ENCODE assay signal across 16 mouse cellular contexts in the genomic region with DNA sequence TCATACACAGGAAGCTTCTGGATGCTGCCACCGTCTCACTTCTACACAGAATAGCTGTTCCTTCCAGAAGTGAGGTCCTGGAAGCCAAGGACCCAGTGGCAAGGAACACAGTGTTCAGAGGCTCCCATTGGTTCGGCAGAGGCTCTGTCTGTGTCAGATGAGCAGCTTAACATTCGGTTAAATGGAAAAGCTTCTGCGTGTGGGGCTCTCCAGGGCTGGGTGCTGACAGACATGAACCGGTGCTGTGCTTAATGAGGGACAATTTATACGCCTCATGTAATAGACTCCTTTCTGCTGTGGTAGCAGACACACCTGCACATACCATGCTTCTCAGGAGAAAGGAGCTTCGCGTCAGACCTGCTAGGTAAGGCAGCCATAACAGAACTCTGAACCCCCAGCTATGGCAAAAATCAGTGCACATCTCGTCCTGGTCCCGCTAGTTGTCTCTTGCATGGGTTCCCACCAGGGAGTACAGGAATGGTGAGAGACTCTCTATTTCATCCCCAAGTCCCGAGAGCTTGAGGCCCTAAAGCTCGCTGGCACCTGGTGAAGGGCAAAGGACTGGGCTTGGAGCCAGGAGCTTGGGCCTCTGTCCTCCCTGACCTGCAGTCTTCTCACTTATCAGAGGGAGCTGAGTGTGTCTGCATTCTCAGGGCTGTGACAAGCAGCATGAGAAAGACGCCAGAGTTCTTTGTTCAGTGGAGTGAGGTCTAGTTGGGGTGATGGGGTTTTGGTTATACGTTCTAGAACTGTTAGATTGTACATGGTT.
A peak's percentile ranks its signal among the peaks of the same experiment; 100 is the strongest.
DNase-seq lines count a peak whose midpoint lies in the region; ATAC-seq and TF ChIP-seq lines count a peak whose summit lies in the region.
"Had no signal": no experiment of that assay in that cellular context is flagged by ENCODE, and none has a peak within 500 bp of the region (broad histone marks: within the 10 kb centered on the region; RNA-seq: fewer than 3 reads in every experiment).

No protein-coding gene starts in this region.

- WGBS in heart, postnatal 0 days: 38% methylated on average over 14 of the region's 14 CpGs
- 83% methylated on average over 14 of the region's 14 CpGs for WGBS in intestine, embryonic 16.5 days
- WGBS in intestine, embryonic 15.5 days: 84% methylated on average over 14 of the region's 14 CpGs

- H3K4me3 ChIP-seq in heart, postnatal 0 days (ENCODE audit: low read depth, low read length): no peak overlapping the region
- no peak overlapping the region for H3K4me3 ChIP-seq in intestine, embryonic 16.5 days (ENCODE audit: low read length)
- H3K4me3 ChIP-seq in intestine, embryonic 15.5 days (replicated peaks): no peak overlapping the region
- H3K4me3 ChIP-seq: forebrain, embryonic 10.5 days; liver, embryonic 13.5 days; stomach, embryonic 15.5 days had no signal

- H3K4me2 ChIP-seq in heart, postnatal 0 days (ENCODE audit: low read depth, low read length): no peak overlapping the region
- H3K4me2 ChIP-seq in intestine, embryonic 16.5 days (ENCODE audit: low read depth, low read length): no peak overlapping the region
- no peak overlapping the region for H3K4me2 ChIP-seq in intestine, embryonic 15.5 days (replicated peaks)
- H3K4me2 ChIP-seq: liver, embryonic 13.5 days; stomach, embryonic 15.5 days had no signal

- H3K9ac ChIP-seq in heart, postnatal 0 days (replicated peaks; ENCODE audit: low read depth, low read length): no peak overlapping the region
- H3K9ac ChIP-seq in intestine, embryonic 16.5 days (ENCODE audit: low read depth, low read length): no peak overlapping the region
- no peak overlapping the region for H3K9ac ChIP-seq in intestine, embryonic 15.5 days
- H3K9ac ChIP-seq: liver, embryonic 13.5 days; stomach, embryonic 15.5 days had no signal

- H3K9me3 ChIP-seq in heart, postnatal 0 days (replicated peaks; ENCODE audit: control insufficient read depth, low read length): no peaks in the 10 kb centered on the region
- no peaks in the 10 kb centered on the region for H3K9me3 ChIP-seq in intestine, embryonic 16.5 days (ENCODE audit: control insufficient read depth, low read length)
- no peaks in the 10 kb centered on the region for H3K9me3 ChIP-seq in intestine, embryonic 15.5 days
- H3K9me3 ChIP-seq: forebrain, embryonic 10.5 days; liver, embryonic 13.5 days; stomach, embryonic 15.5 days had no signal

- H3K27me3 ChIP-seq in heart, postnatal 0 days (ENCODE audit: control insufficient read depth, insufficient read depth, low read length): no peaks in the 10 kb centered on the region
- no peaks in the 10 kb centered on the region for H3K27me3 ChIP-seq in intestine, embryonic 16.5 days (replicated peaks; ENCODE audit: control insufficient read depth, insufficient read depth, low read length)
- H3K27me3 ChIP-seq in intestine, embryonic 15.5 days (replicated peaks): no peaks in the 10 kb centered on the region
- H3K27me3 ChIP-seq: liver, embryonic 13.5 days; Patski; stomach, embryonic 15.5 days had no signal

- DNase-seq in cerebellum, postnatal 10 days: peak; percentile 24 to 45
- DNase-seq in MN1 (ENCODE audit: low spot score): peak; percentile 24
- peak; percentile 57 to 68 for DNase-seq in adrenal gland, postnatal 36 days
- peak; percentile 59 for DNase-seq in heart, postnatal 0 days (ENCODE audit: low spot score)
- no peak for DNase-seq in spleen, adult 12 weeks (ENCODE audit: low spot score)
- DNase-seq: liver, embryonic 13.5 days; retina, postnatal 1 day; spleen, adult 18-20 months; thymus, postnatal 25 days had no signal

- H3K27ac ChIP-seq in heart, postnatal 0 days (ENCODE audit: low read depth): 0 out of 2 replicates have a peak overlapping the region, but pooled peaks have one; percentile 36
- no peak overlapping the region for H3K27ac ChIP-seq in intestine, embryonic 16.5 days (ENCODE audit: low read length)
- no peak overlapping the region for H3K27ac ChIP-seq in intestine, embryonic 15.5 days
- H3K27ac ChIP-seq: forebrain, embryonic 10.5 days; liver, embryonic 13.5 days; stomach, embryonic 15.5 days had no signal

- TF ChIP-seq EP300 in heart, postnatal 0 days (IDR thresholded peaks at IDR 0.05; ENCODE audit: low read depth): no peak

- H3K36me3 ChIP-seq in heart, postnatal 0 days (replicated peaks; ENCODE audit: control insufficient read depth, insufficient read depth, low read length): no peaks in the 10 kb centered on the region
- no peaks in the 10 kb centered on the region for H3K36me3 ChIP-seq in intestine, embryonic 16.5 days (ENCODE audit: control insufficient read depth, insufficient read depth, low read length)
- no peaks in the 10 kb centered on the region for H3K36me3 ChIP-seq in intestine, embryonic 15.5 days
- H3K36me3 ChIP-seq: forebrain, embryonic 10.5 days; liver, embryonic 13.5 days; stomach, embryonic 15.5 days had no signal

- H3K4me1 ChIP-seq in heart, postnatal 0 days (ENCODE audit: control insufficient read depth, insufficient read depth): no peaks in the 10 kb centered on the region
- peaks cover 9% of the 10 kb centered on the region; the same call in 1 of the 2 replicates for H3K4me1 ChIP-seq in intestine, embryonic 16.5 days (ENCODE audit: control insufficient read depth, insufficient read depth, low read length)
- peaks cover 11% of the 10 kb centered on the region; the same call in 1 of the 2 replicates for H3K4me1 ChIP-seq in intestine, embryonic 15.5 days (replicated peaks)
- H3K4me1 ChIP-seq: forebrain, embryonic 10.5 days; liver, embryonic 13.5 days had no signal

- TF ChIP-seq CTCF in heart, postnatal 0 days (IDR thresholded peaks at IDR 0.05; ENCODE audit: low read depth): no peak

- ATAC-seq in cerebellum, adult (ENCODE audit: insufficient number of reproducible peaks, low FRiP score, low TSS enrichment): no peak
- ATAC-seq in heart, postnatal 0 days (ENCODE audit: insufficient read depth, low read depth): peak; percentile 86
- ATAC-seq in intestine, embryonic 16.5 days: no peak
- ATAC-seq in intestine, embryonic 15.5 days: no peak
- ATAC-seq: midbrain, embryonic 16.5 days; Patski had no signal
